Mouse (Mus musculus): ENCODE results near the gene Cst3.

DNA sequence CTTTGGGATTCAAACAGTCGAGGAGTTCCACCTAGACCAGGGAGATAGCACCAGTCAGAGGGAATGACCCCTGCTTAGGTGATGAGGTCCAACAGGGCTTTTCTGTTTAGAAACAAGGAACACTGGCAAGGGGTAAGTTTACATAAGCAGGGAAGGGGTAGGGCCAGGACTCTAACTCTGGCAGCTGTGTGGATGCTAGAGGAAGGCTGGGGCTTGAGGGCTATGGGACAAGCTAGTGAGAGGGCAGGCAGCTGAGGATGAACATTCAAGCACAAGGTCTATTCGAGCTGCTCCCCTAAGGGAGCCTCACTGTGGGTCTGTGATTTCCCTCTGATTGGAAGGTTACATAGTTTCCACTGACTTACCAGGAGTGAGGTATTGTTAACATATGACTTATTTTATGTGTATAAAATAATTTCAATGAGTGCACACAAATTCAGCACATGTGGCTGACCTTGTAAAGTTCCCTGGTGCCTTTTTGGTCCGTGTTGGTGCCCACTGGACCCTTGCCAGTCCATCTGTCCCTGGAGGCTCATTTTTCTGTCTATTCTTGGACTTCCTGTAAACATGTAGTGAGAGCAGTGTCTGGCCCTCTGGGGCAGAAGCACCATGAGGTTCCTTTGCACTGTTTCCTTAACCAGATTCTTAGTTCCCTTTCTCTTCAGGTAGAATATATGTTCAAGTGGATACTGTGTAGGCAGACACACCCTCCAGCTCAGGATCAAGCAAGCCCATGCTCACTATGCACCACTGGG lies 1.7 kb upstream of the Cst3 start:
- TF ChIP-seq CTCF (IDR thresholded peaks at IDR 0.05; ENCODE audit: extremely low read depth, insufficient read depth, insufficient read length, insufficient replicate concordance) (no peak), POLR2A (IDR thresholded peaks at IDR 0.05; ENCODE audit: low read depth, low read length) (no peak)

Data from spleen, adult 2 months (tissue).